Mouse (Mus musculus): Measurements from ENCODE around the gene Atp6v1g3. TPM values are rescaled to one million over a fixed set of nuclear protein-coding genes. Genes with fewer than 3 reads are reported as not detected.

The Atp6v1g3 gene
- total and polyA plus RNA-seq, 3 experiments: not detected

DNA sequence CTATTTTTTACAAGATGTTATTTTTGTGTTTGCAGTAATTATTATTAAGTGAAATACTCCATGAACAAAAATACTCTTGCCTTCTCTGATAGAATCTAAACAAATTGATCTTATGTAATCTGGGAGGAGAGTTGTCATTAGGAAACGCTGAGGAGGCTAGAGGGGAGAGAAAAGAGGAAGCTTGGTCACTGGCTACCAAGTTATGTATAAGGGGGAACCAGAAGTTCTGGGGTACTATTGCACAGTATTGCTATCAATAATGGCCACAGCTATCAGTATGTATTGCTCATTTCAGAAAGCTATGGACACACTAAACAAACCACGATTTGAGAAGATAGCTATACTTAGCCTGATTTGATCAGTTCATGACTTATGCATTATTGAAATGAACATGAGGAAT, 36.3 kb upstream of the Atp6v1g3 start:
- Histone ChIP-seq H3K27ac (ENCODE audit: control insufficient read depth, low read depth, low read length) (no peak overlapping the region), H3K9ac (ENCODE audit: control insufficient read depth, low read depth, low read length, poor library complexity, severe bottlenecking) (no peak overlapping the region), H3K4me1 (ENCODE audit: control insufficient read depth in 1 of 2, insufficient read depth in 2 of 2, low read length in 2 of 2) (no peaks in the 10 kb centered on the region), H3K79me2 (ENCODE audit: control insufficient read depth, insufficient read depth, low read length, poor library complexity) (no peaks in the 10 kb centered on the region), H3K36me3 (ENCODE audit: control insufficient read depth in 1 of 2, insufficient read depth in 2 of 2, low read length in 2 of 2) (no peaks in the 10 kb centered on the region), H3K27me3 (ENCODE audit: control insufficient read depth in 1 of 2, insufficient read depth in 2 of 2, low read length in 2 of 2) (no peaks in the 10 kb centered on the region), H3K9me3 (replicated peaks; ENCODE audit: insufficient read depth, low read length) (no peaks in the 10 kb centered on the region), H3K4me3 (ENCODE audit: control insufficient read depth in 1 of 2, insufficient read depth in 1 of 2, low read depth in 2 of 2, low read length in 2 of 2) (no peak overlapping the region)
- TF ChIP-seq SIN3A (IDR thresholded peaks at IDR 0.05; ENCODE audit: low read length) (no peak), MAX (IDR thresholded peaks at IDR 0.05; ENCODE audit: low read length) (no peak), MAZ (IDR thresholded peaks at IDR 0.05; ENCODE audit: low read depth, low read length) (no peak), UBTF (IDR thresholded peaks at IDR 0.05; ENCODE audit: borderline replicate concordance, insufficient read depth, low read depth, low read length) (no peak), BHLHE40 (IDR thresholded peaks at IDR 0.05; ENCODE audit: borderline replicate concordance, low read depth, low read length) (no peak), GABPA (IDR thresholded peaks at IDR 0.05; ENCODE audit: low read depth, low read length) (no peak), ZNF384 (IDR thresholded peaks at IDR 0.05; ENCODE audit: low read depth, low read length) (no peak), TCF12 (IDR thresholded peaks at IDR 0.05; ENCODE audit: low read depth, low read length) (no peak), HCFC1 (IDR thresholded peaks at IDR 0.05; ENCODE audit: low read depth, low read length) (no peak), E2F4 (IDR thresholded peaks at IDR 0.05; ENCODE audit: borderline replicate concordance, low read depth, low read length) (no peak)
- peak; percentile 21 for DNase-seq (ENCODE audit: low read depth, low spot score)

DNA sequence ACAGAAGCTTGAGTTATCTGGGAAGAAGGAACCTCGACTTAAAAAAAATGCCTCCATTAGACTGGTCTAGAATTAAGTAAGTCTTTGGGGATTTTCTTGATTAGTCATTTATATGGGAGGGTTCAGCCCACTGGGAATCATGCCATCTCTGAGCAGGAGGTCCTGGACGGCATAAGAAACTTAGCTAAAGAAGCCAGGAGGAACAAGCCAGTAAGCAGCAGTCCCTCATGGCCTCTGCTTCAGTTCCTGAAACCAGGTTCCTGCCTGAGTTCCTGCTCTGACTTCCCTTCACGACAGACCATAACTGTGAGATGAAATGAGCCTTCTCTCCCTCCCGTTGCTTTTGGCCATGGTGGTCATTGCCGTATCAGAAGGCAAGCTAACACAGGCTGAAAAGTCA, 29.6 kb upstream of the Atp6v1g3 start:
- H3K27me3 ChIP-seq (ENCODE audit: control insufficient read depth in 1 of 2, insufficient read depth in 2 of 2, low read length in 2 of 2): no peaks in the 10 kb centered on the region
- H3K4me1 ChIP-seq (ENCODE audit: control insufficient read depth in 1 of 2, insufficient read depth in 2 of 2, low read length in 2 of 2): peaks cover 2 to 3% of the 10 kb centered on the region in 2 experiments; a peak in 2 of 4 replicates
- no peaks in the 10 kb centered on the region for H3K9me3 ChIP-seq (replicated peaks; ENCODE audit: insufficient read depth, low read length)
- peaks cover 0 to 8% of the 10 kb centered on the region in 2 experiments; a peak in 2 of 4 replicates for H3K36me3 ChIP-seq (ENCODE audit: control insufficient read depth in 1 of 2, insufficient read depth in 2 of 2, low read length in 2 of 2)
- DNase-seq (ENCODE audit: low read depth, low spot score): peak; percentile 52
- no peak overlapping the region for H3K4me3 ChIP-seq (ENCODE audit: control insufficient read depth in 1 of 2, insufficient read depth in 1 of 2, low read depth in 2 of 2, low read length in 2 of 2)
- no peaks in the 10 kb centered on the region for H3K79me2 ChIP-seq (ENCODE audit: control insufficient read depth, insufficient read depth, low read length, poor library complexity)
- no peak overlapping the region for H3K27ac ChIP-seq (ENCODE audit: control insufficient read depth, low read depth, low read length)
- TF ChIP-seq RAD21 (IDR thresholded peaks at IDR 0.05; ENCODE audit: low read depth, low read length): no peak
- TF ChIP-seq MYC (IDR thresholded peaks at IDR 0.05; ENCODE audit: low read depth, low read length): no peak
- no peak for TF ChIP-seq RCOR1 (IDR thresholded peaks at IDR 0.05; ENCODE audit: low read depth, low read length)
- TF ChIP-seq MAFK (IDR thresholded peaks at IDR 0.05; ENCODE audit: borderline replicate concordance, low read depth, low read length): no peak
- TF ChIP-seq SMC3 (IDR thresholded peaks at IDR 0.05; ENCODE audit: low read depth, low read length): no peak
- no peak for TF ChIP-seq TAL1 (IDR thresholded peaks at IDR 0.05; ENCODE audit: low read length)
- no peak for TF ChIP-seq USF2 (IDR thresholded peaks at IDR 0.05; ENCODE audit: borderline replicate concordance in 1 of 2, insufficient read depth in 1 of 2, low read depth in 1 of 2, low read length in 2 of 2)
- no peak for TF ChIP-seq JUND (IDR thresholded peaks at IDR 0.05; ENCODE audit: low read depth, low read length)
- no peak for TF ChIP-seq TBP (IDR thresholded peaks at IDR 0.05; ENCODE audit: low read depth, low read length)
- TF ChIP-seq EP300 (IDR thresholded peaks at IDR 0.05; ENCODE audit: low read depth in 1 of 2, low read length in 2 of 2): no peak
- no peak for TF ChIP-seq KAT2A (conservative IDR thresholded peaks at IDR 0.05; ENCODE audit: low read depth, low read length)
- TF ChIP-seq ETS1 (IDR thresholded peaks at IDR 0.05; ENCODE audit: low read depth, low read length): no peak
- no peak for TF ChIP-seq GATA1 (IDR thresholded peaks at IDR 0.05; ENCODE audit: low read depth, low read length)
- no peak overlapping the region for H3K9ac ChIP-seq (ENCODE audit: control insufficient read depth, low read depth, low read length, poor library complexity, severe bottlenecking)

Measured in MEL (cell line).